Mouse (Mus musculus) forebrain, embryonic 12.5 days (tissue): ENCODE measurements around the gene Prrt1. TPM values are rescaled to one million over a fixed set of nuclear protein-coding genes. Genes with fewer than 3 reads are reported as not detected.

Experiments
- ATAC-seq: fragments of 200-750 bp; cut with Nextera tagmentation; 2 replicates; pipeline ENCODE4 v1.8.0; 2017; ENCODE audit warnings: moderate TSS enrichment; ENCODE audit not compliant: low FRiP score
- H3K27ac ChIP-seq: fragments of 300-500 bp; sonication (generic); 2 replicates; pipeline ENCODE4 v1.5.1; 2016; ENCODE audit warnings: mild to moderate bottlenecking
- H3K27me3 ChIP-seq: fragments of 300-500 bp; sonication (generic); 2 replicates; pipeline ENCODE4 v1.6.1; 2016; ENCODE audit warnings: mild to moderate bottlenecking
- H3K36me3 ChIP-seq: fragments of 300-500 bp; sonication (generic); replicated peaks from 2 replicates; pipeline ENCODE4 v1.6.1; 2016; ENCODE audit warnings: mild to moderate bottlenecking
- H3K4me1 ChIP-seq: fragments of 300-500 bp; sonication (generic); 2 replicates; pipeline ENCODE4 v1.6.1; 2016
- H3K4me2 ChIP-seq: fragments of 300-500 bp; sonication (generic); 2 replicates; pipeline ENCODE4 v1.6.1; 2016; ENCODE audit warnings: mild to moderate bottlenecking, moderate library complexity
- H3K4me3 ChIP-seq: fragments of 300-500 bp; sonication (generic); replicated peaks from 2 replicates; pipeline ENCODE4 v1.5.1; 2016; ENCODE audit warnings: mild to moderate bottlenecking
- H3K9ac ChIP-seq: fragments of 300-500 bp; sonication (generic); 2 replicates; pipeline ENCODE4 v1.6.1; 2016; ENCODE audit warnings: mild to moderate bottlenecking
- H3K9me3 ChIP-seq: fragments of 300-500 bp; sonication (generic); 2 replicates; pipeline ENCODE4 v1.6.1; 2016
- whole genome bisulfite sequencing: fragments of 180-500 bp; shearing (Covaris S2); methylation state at CpG from one replicate; pipeline ENCODE4 v1.1.7; 2016; 5-methylcytosine and 5-hydroxymethylcytosine counted together
- polyA plus RNA-seq: library from polyadenylated mRNA; unstranded; fragments of >200 nt; fragmentation: Nextera tagmentation; extraction: Ambion mirVana; gene quantifications from 2 replicates; pipeline ENCODE4 v1.2.1, GENCODE M21; 2016

Gene Prrt1
- polyA plus RNA-seq, 1 experiment from 2014 or later: 2.9 TPM

DNA sequence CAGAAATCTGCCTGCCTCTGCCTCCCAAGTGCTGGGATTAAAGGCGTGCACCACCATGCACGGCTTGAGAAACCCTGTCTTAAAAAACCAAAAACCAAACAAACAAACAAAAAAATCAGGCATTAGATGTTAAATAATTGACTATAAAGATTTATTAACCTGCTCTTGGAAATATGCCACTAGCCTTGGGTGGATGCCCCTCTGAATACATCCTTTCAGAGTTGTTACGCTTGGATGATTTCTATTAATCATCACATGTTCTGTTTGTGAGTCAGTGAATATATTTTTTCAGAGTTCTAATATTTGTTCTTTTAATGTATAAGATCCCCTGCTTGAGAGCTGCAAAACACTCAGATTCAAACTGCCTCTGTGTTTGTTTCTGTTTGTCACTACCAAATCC, 4.4 kb upstream of the Prrt1 start:
- H3K9ac ChIP-seq: no peak overlapping the region
- no peak for ATAC-seq
- 96% methylated on average over 3 of the region's 3 CpGs for WGBS

GRCm38 (mm10) chr17:34626062-34626772, 3.1 kb upstream of the Prrt1 start:
- peak overlapping the region; percentile 71 for H3K4me3 ChIP-seq
- peak; percentile 0; the same call in 1 of the 2 replicates for ATAC-seq
- peaks cover 17% of the 10 kb centered on the region for H3K36me3 ChIP-seq
- peak overlapping the region; percentile 92 for H3K27ac ChIP-seq
- H3K4me1 ChIP-seq: peaks cover 49% of the 10 kb centered on the region
- peak overlapping the region; percentile 73 for H3K9ac ChIP-seq
- WGBS: 57% methylated on average over 16 of the region's 16 CpGs
- H3K9me3 ChIP-seq: no peaks in the 10 kb centered on the region
- peaks cover 24% of the 10 kb centered on the region for H3K27me3 ChIP-seq
- H3K4me2 ChIP-seq: peak overlapping the region; percentile 87

More for the DNA sequence above, 4.4 kb upstream of the Prrt1 start:
- H3K4me2 ChIP-seq: no peak overlapping the region
- H3K27me3 ChIP-seq: peaks cover 12% of the 10 kb centered on the region
- peaks cover 37% of the 10 kb centered on the region for H3K4me1 ChIP-seq
- H3K4me3 ChIP-seq: no peak overlapping the region
- no peak overlapping the region for H3K27ac ChIP-seq
- H3K9me3 ChIP-seq: no peaks in the 10 kb centered on the region
- peaks cover 23% of the 10 kb centered on the region for H3K36me3 ChIP-seq

GRCm38 (mm10) chr17:34626773-34627092, 2.6 kb upstream of the Prrt1 start:
- H3K36me3 ChIP-seq: peaks cover 14% of the 10 kb centered on the region
- peak; percentile 30 for ATAC-seq

DNA sequence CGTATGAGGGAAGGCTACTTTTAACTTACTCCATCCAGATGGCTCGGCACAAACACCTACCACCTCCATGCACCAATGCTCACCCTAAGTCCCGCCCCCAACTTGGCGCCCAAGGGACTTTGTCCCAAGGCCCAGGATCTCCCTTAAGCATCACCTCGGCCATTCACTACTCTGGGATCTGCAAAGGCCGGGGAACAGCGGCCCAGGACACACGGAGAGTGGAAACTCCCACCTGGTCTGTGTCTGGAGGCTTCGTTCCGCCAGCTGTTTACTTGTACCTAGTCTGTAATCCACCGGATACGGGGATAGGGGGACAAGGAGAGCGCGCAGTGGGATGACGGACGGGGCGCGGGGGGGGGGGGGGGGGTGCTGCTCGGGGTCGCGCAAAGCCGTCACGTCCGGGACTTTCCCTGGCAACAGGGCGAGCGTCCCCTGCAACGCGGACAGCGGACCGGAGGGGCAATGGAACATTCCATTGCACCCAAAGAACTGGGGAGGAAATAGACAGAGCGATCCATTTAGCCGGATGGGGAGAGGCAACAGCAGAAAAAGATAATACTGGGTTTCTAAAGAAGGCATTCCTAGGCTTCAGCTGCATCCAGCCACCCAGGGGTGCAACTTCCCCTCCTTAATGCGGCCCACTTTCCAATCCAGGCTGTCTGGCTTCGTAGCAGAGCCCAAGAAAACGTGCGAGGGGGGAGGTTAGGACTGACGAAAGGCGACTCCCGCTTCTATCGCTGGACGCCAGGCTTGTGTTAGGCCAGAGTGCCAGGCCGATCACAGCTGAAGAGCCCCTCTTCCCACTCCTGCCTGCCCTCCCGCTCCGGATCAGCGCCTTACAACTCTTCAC, 2.0 kb upstream of the Prrt1 start:
- ATAC-seq: peak; percentile 67
- under 1% methylated on average over 43 of the region's 45 CpGs for WGBS
- H3K4me1 ChIP-seq: peaks cover 60% of the 10 kb centered on the region

More at GRCm38 (mm10) chr17:34626773-34627092, 2.6 kb upstream of the Prrt1 start:
- Histone ChIP-seq H3K9me3 (no peaks in the 10 kb centered on the region), H3K4me2 (peak overlapping the region; percentile 87), H3K4me3 (peak overlapping the region; percentile 71), H3K27me3 (peaks cover 30% of the 10 kb centered on the region), H3K27ac (peak overlapping the region; percentile 92), H3K9ac (peak overlapping the region; percentile 73), H3K4me1 (peaks cover 54% of the 10 kb centered on the region)
- WGBS: under 1% methylated on average over 18 of the region's 18 CpGs

DNA sequence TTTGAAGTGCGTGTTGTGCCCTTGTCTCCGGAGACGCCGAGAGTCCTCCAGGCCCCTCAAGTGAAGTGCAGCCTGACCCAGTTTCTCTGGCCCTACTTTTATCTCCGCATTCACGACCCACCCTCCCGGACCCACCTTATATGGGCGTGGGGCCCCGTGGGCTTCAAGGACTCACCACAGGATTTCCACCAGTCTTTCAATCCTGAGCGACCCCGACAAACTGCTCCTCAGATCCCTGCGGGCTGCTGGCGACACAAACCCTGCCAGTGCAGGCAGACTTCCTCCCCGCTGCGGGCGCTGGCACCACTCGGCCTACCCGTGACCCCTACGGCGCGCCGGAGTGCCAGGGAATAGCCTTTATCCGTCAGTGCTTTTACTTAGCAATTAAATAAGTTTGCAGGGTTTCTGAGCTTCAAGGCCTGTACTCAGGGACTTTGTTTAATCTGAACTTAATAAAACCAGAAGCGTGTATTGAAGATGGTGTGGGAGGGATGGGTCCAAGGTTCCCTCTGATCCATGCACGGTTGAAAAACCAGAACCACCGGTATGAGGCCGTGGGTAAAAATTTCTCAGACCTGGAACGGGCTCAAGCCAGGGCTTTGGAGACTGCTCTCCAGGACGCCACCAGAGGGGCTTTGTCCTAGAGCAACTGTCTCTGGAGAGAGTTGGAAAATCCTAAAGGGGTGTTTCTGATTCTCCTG, 1.2 kb upstream of the Prrt1 start, which contains the start of gene Ppt2:
Ppt2 (minus strand) TSS at position 568 of the 701 bp plus-strand sequence.
- peaks cover under 1% of the 10 kb centered on the region; the same call in 1 of the 2 replicates for H3K36me3 ChIP-seq
- WGBS: 6% methylated on average over 29 of the region's 29 CpGs
- H3K4me3 ChIP-seq: peak within 1 kb of the TSS; percentile 71
- H3K9me3 ChIP-seq: no peaks in the 10 kb centered on the region
- H3K27me3 ChIP-seq: peaks cover 43% of the 10 kb centered on the region
- H3K4me2 ChIP-seq: peak within 1 kb of the TSS; percentile 87
- peaks cover 64% of the 10 kb centered on the region for H3K4me1 ChIP-seq
- H3K27ac ChIP-seq: peak within 1 kb of the TSS; percentile 92
- H3K9ac ChIP-seq: peak within 1 kb of the TSS; percentile 73
- no peak for ATAC-seq

More for the DNA sequence above, 2.0 kb upstream of the Prrt1 start:
- Histone ChIP-seq H3K9me3 (no peaks in the 10 kb centered on the region), H3K27me3 (peaks cover 35% of the 10 kb centered on the region), H3K4me2 (peak overlapping the region; percentile 87), H3K4me3 (peak overlapping the region; percentile 71), H3K27ac (peak overlapping the region; percentile 92), H3K36me3 (peaks cover 9% of the 10 kb centered on the region), H3K9ac (peak overlapping the region; percentile 73)

DNA sequence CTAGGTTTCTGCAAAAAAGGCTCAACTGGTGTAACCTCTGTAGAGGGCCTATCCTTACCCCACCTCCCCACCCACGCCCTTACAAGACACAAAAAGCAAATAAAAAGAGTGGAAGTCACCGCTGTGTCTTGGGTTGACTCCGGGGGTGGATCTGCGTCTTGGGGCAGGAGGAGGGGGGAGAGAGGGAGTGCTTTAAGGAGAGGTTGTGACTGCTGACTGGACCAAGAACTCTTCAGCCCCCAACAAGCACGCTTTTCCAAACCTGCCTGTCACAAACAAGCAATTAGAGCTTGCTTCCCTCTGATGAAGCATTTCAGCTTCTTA, 727 bp upstream of the Prrt1 start:
- H3K27ac ChIP-seq: peak overlapping the region; percentile 92
- H3K4me3 ChIP-seq: peak overlapping the region; percentile 71
- peaks cover 64% of the 10 kb centered on the region for H3K4me1 ChIP-seq
- ATAC-seq: no peak
- H3K4me2 ChIP-seq: peak overlapping the region; percentile 87
- 12% methylated on average over 5 of the region's 5 CpGs for WGBS
- no peaks in the 10 kb centered on the region; the same call in 1 of the 2 replicates for H3K36me3 ChIP-seq
- H3K9me3 ChIP-seq: no peaks in the 10 kb centered on the region
- H3K27me3 ChIP-seq: peaks cover 48% of the 10 kb centered on the region
- peak overlapping the region; percentile 73 for H3K9ac ChIP-seq

DNA sequence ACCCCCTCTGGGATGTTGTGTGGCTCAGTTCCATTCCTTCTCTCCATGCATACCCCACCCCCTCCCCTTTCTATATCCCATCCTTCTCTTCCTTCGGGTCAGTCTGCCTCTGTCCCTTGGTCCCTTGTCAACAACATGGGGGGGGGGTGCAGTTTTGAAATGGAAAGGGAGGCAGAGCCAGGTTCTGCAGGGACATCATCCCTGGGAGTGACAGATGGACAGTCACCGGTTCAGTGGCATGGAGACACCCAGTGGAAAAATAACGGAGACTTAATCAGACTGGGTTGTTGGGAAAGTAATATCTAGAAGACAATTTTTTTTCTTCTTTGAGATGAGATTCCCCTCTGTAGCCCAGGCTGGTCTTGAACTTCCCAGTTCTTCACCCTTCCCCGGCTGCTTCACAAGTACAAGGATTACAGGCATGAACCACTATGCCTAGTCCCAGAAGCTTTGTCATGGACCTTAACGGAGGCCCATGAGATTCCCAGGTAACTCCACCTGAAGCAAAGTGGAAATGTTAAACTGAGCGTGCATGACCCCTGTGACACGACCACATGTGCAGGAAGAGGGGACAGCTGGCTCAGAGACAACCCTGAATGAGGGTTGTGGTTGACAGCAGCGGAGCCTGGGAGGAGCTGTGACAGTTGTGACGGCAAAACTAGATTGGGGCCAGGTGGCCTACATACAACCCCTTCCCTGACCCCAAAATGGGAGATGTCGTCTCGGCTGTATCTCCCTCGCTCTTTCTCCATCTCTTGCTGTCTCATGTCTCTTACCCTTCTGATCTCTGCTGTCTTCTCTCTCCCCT, 667 bp downstream of the Prrt1 start:
- peaks cover 53% of the 10 kb centered on the region for H3K27me3 ChIP-seq
- H3K9ac ChIP-seq: peak overlapping the region; percentile 73
- peak overlapping the region; percentile 38 for H3K4me3 ChIP-seq
- no peak for ATAC-seq
- no peaks in the 10 kb centered on the region for H3K36me3 ChIP-seq
- 17% methylated on average over 12 of the region's 12 CpGs for WGBS
- peaks cover 64% of the 10 kb centered on the region for H3K4me1 ChIP-seq
- H3K4me2 ChIP-seq: peak overlapping the region; percentile 87
- no peaks in the 10 kb centered on the region for H3K9me3 ChIP-seq
- no peak overlapping the region for H3K27ac ChIP-seq

- WGBS: 4% methylated on average over 45 of the region's 48 CpGs
- peak overlapping the region; percentile 87 for H3K4me2 ChIP-seq
- peaks cover 62% of the 10 kb centered on the region for H3K4me1 ChIP-seq
- peak overlapping the region; percentile 51 for H3K9ac ChIP-seq
- H3K4me3 ChIP-seq: peak overlapping the region; percentile 38
- H3K27me3 ChIP-seq: peaks cover 54% of the 10 kb centered on the region
- no peaks in the 10 kb centered on the region for H3K36me3 ChIP-seq
- no peaks in the 10 kb centered on the region for H3K9me3 ChIP-seq
- H3K27ac ChIP-seq: no peak overlapping the region
- ATAC-seq: no peak
Observed at GRCm38 (mm10) chr17:34630761-34631301, 1.5 kb downstream of the Prrt1 start.

- Histone ChIP-seq H3K4me1 (peaks cover 54% of the 10 kb centered on the region), H3K36me3 (no peaks in the 10 kb centered on the region), H3K27ac (no peak overlapping the region), H3K9me3 (no peaks in the 10 kb centered on the region), H3K4me3 (peak overlapping the region; percentile 36), H3K4me2 (peak overlapping the region; percentile 87), H3K27me3 (peaks cover 56% of the 10 kb centered on the region), H3K9ac (peak overlapping the region; percentile 36)
- WGBS: 5% methylated on average over 12 of the region's 12 CpGs
- ATAC-seq: no peak
Observed at GRCm38 (mm10) chr17:34631647-34632046, 2.3 kb downstream of the Prrt1 start.

DNA sequence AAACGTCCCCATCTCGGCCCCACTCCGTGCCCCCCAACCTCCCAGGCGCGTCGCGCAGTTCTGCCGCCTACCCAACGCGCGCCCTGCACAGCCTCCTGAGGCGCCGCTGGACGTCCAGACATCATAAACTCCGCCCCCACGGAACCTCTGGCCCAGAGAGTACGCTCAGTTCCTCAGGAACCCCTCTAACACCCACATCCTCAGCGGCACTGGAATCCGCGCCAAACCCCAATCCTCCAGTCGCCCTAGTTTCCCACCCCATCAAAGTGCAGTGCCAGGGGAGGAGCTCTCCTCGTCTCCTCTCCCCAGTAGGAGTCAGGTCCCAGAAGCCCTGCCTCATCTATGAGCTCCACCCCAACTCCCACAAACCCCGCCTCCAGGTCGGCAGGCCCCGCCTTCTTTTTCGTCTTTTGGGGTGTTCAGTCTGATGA, 2.9 kb downstream of the Prrt1 start:
- Histone ChIP-seq H3K9me3 (no peaks in the 10 kb centered on the region), H3K4me3 (peak overlapping the region; percentile 36), H3K9ac (peak overlapping the region; percentile 36), H3K4me1 (peaks cover 52% of the 10 kb centered on the region), H3K4me2 (peak overlapping the region; percentile 87), H3K27me3 (peaks cover 56% of the 10 kb centered on the region), H3K36me3 (no peaks in the 10 kb centered on the region), H3K27ac (no peak overlapping the region)
- WGBS: under 1% methylated on average over 26 of the region's 26 CpGs
- no peak for ATAC-seq

GRCm38 (mm10) chr17:34635671-34636070, 6.3 kb downstream of the Prrt1 start:
- Histone ChIP-seq H3K9ac (no peak overlapping the region), H3K36me3 (no peaks in the 10 kb centered on the region), H3K4me2 (no peak overlapping the region), H3K9me3 (no peaks in the 10 kb centered on the region), H3K4me1 (peaks cover 24% of the 10 kb centered on the region), H3K27ac (no peak overlapping the region), H3K27me3 (peaks cover 37% of the 10 kb centered on the region), H3K4me3 (no peak overlapping the region)
- WGBS: 75% methylated on average over 2 of the region's 2 CpGs
- no peak for ATAC-seq
